Comparison of ENCODE assay signal across 10 mouse cellular contexts in genomic region chr19:59459811-59460241, GRCm38 (mm10). TPM values are rescaled to one million over a fixed set of nuclear protein-coding genes. Genes with fewer than 3 reads are reported as not detected.
DNase-seq lines count a peak whose midpoint lies in the region; ATAC-seq lines count a peak whose summit lies in the region.
"Had no signal": no experiment of that assay in that cellular context is flagged by ENCODE, and none has a peak within 500 bp of the region (broad histone marks: within the 10 kb centered on the region; RNA-seq: fewer than 3 reads in every experiment).

No protein-coding gene starts in this region.

- intact Hi-C loops in heart, postnatal 10 days (cut with DNase I): loop anchor here (10.0 kb wide), 2 partner anchors 485 to 765 kb away; partner anchors contain the start of genes Fam204a and Rab11fip2

- peak overlapping the region; percentile 69 for H3K4me2 ChIP-seq in limb, embryonic 15.5 days

- peaks cover 97% of the 10 kb centered on the region for H3K27me3 ChIP-seq in heart, embryonic 10.5 days (ENCODE audit: insufficient read depth, poor library complexity, severe bottlenecking)
- peaks cover 92% of the 10 kb centered on the region for H3K27me3 ChIP-seq in limb, embryonic 15.5 days
- H3K27me3 ChIP-seq: CH12.LX had no signal

- under 1% methylated on average over 19 of the region's 19 CpGs for WGBS in heart, embryonic 10.5 days
- WGBS in limb, embryonic 15.5 days: 0% methylated on average over 19 of the region's 19 CpGs

- H3K9ac ChIP-seq in limb, embryonic 15.5 days: peak overlapping the region; percentile 55

- peak; percentile 79 for DNase-seq in heart, embryonic 10.5 days (ENCODE audit: low spot score)
- no peak for DNase-seq in heart, adult 9 months (ENCODE audit: low spot score in 2 of 2)
- DNase-seq in ZHBTc4 (ENCODE audit: low read depth, low spot score): peak; percentile 45
- peak; percentile 46 to 47 for DNase-seq in heart, postnatal 10 days
- no peak for DNase-seq in c-Kit-positive CD71-positive TER-119-positive erythroid progenitor cells, embryonic 14.5 days (ENCODE audit: low spot score)
- DNase-seq in natural killer cell, adult 2 months (ENCODE audit: low spot score in 2 of 2): no peak
- no peak for DNase-seq in frontal cortex, postnatal 25 days (ENCODE audit: low spot score in 2 of 2)

- H3K4me1 ChIP-seq in heart, embryonic 10.5 days: peaks cover 26% of the 10 kb centered on the region
- peaks cover 30% of the 10 kb centered on the region for H3K4me1 ChIP-seq in limb, embryonic 15.5 days

- no peak overlapping the region for H3K27ac ChIP-seq in heart, embryonic 10.5 days
- H3K27ac ChIP-seq in limb, embryonic 15.5 days: peak overlapping the region; percentile 88

- H3K36me3 ChIP-seq in heart, embryonic 10.5 days: no peaks in the 10 kb centered on the region
- H3K36me3 ChIP-seq in limb, embryonic 15.5 days: no peaks in the 10 kb centered on the region

- no peak for ATAC-seq in limb, embryonic 15.5 days (ENCODE audit: insufficient number of reproducible peaks, low FRiP score, low TSS enrichment, low read depth)

- H3K4me3 ChIP-seq in heart, embryonic 10.5 days: peak overlapping the region; percentile 60
- peak overlapping the region; percentile 50 for H3K4me3 ChIP-seq in limb, embryonic 15.5 days

- H3K9me3 ChIP-seq in heart, embryonic 10.5 days: no peaks in the 10 kb centered on the region
- no peaks in the 10 kb centered on the region for H3K9me3 ChIP-seq in limb, embryonic 15.5 days

RNA-seq across cellular contexts. Expression of gene Emx2, which starts 1.7 kb away (rescaled TPM):
- polyA plus RNA-seq in heart, embryonic 10.5 days (2016; fragmentation: Nextera tagmentation; extraction: Ambion mirVana): 1.1 and 1.7 TPM in 2 replicates
- total RNA-seq in heart, postnatal 10 days (2021): not detected
- 11.0 and 12.2 TPM in 2 replicates for polyA plus RNA-seq in limb, embryonic 15.5 days (2015; fragmentation: Nextera tagmentation; extraction: Ambion mirVana)
- total RNA-seq: CH12.LX; heart, postnatal 14 days had no signal

Comparison
In these comparisons a context has a peak if more than half of its experiments do, and no peak if none do; other contexts are left out.
1. DNase-seq: peak in heart, embryonic 10.5 days (single experiment), ZHBTc4 (single experiment) and heart, postnatal 10 days (2 of 2); none in heart, adult 9 months (0 of 2), c-Kit-positive CD71-positive TER-119-positive erythroid progenitor cells, embryonic 14.5 days (single experiment), natural killer cell, adult 2 months (0 of 2) and frontal cortex, postnatal 25 days (0 of 2).